Mouse (Mus musculus): ENCODE data around the gene Bola3. TPM values are rescaled to one million over a fixed set of nuclear protein-coding genes. Genes with fewer than 3 reads are reported as not detected.

Gene Bola3
- polyA plus RNA-seq, 1 experiment = 28.1 TPM

DNA sequence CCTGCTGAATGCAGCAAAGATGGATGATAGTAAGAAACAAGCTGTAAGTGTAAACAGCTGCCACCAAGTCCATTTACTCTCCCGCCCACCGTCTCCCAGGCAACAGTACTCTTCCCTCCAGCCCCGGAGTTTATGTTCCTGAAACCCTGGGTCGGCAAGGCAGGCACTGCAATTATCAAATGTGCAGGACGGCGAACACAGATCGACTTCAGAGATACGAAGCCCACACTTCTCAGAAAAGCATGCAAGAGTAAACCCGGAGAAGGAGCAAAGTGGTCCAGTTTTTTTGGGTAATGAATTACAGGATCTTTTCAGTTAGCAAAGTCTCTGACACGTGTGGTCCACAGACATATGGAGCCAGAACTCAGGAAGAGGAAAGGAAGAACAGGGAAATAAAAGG is 32.9 kb upstream of the Bola3 start:
- TF ChIP-seq TAL1 (IDR thresholded peaks at IDR 0.05; ENCODE audit: low read length) = no peak
- TF ChIP-seq GATA1 (IDR thresholded peaks at IDR 0.05; ENCODE audit: low read length) = peak; percentile 74
- Histone ChIP-seq H3K4me3 (replicated peaks) (peak overlapping the region; percentile 79), H3K27me3 (ENCODE audit: control insufficient read depth) (no peaks in the 10 kb centered on the region), H3K36me3 (ENCODE audit: control insufficient read depth) (peaks cover 56% of the 10 kb centered on the region), H3K4me1 (ENCODE audit: control insufficient read depth) (peaks cover 69% of the 10 kb centered on the region), H3K9me3 (ENCODE audit: control insufficient read depth, low read length) (no peaks in the 10 kb centered on the region)

DNA sequence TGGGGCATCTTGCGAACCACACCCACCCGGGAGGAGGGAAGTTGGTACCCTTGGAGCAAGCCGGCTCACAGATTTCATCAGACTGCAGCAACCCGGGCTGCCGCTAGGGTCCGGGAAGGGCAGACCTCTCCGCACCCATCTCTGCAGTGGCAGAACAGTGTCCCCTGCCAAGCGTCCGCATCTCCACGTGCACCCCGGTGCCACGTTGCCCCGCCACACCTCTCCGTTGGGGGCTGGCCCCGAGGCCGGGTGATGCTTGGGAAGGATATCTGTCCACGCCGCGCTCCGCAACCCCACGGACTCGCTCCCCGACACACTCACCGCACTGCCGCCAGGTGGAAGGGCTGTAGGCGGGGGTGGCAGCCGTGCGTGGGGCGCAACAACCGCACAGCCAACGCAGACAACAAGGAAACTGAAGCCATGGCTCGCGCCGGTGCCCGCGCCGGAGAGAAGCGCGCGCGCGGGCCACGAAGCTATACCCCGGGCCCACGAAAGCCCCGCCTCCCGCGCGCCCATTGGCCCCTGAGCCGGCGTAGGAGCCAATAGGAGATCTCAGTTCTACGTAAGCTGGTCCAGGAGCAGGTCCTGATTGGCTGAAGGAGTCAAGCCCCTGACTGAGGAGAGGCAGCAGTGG is 31.7 kb upstream of the Bola3 start:
- peaks cover 62% of the 10 kb centered on the region for H3K4me1 ChIP-seq (ENCODE audit: control insufficient read depth)
- peak overlapping the region; percentile 79 for H3K4me3 ChIP-seq (replicated peaks)
- no peaks in the 10 kb centered on the region for H3K9me3 ChIP-seq (ENCODE audit: control insufficient read depth, low read length)
- TF ChIP-seq TAL1 (IDR thresholded peaks at IDR 0.05; ENCODE audit: low read length) = no peak
- no peak for TF ChIP-seq GATA1 (IDR thresholded peaks at IDR 0.05; ENCODE audit: low read length)
- H3K27me3 ChIP-seq (ENCODE audit: control insufficient read depth) = no peaks in the 10 kb centered on the region
- H3K36me3 ChIP-seq (ENCODE audit: control insufficient read depth) = peaks cover 55% of the 10 kb centered on the region

DNA sequence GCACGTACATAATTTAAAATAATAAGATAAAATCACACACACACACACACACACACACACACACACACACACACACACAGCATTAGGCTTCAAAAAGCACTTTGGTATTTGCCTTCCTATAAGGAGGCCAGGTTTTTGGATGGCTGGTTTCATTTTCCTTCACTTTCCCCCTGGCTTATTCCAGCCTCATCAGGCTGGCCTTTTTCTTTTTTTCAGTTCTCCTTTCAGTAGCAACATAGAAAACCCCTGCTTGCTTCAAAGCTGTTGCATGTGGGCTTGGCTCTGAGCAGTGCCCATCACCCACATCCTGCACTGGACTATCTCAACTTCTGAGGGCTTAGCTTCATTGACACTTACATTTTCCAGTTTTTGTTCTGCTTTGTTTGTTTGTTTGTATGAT is 27.0 kb upstream of the Bola3 start:
- peaks cover 42% of the 10 kb centered on the region for H3K4me1 ChIP-seq (ENCODE audit: control insufficient read depth)
- no peak for TF ChIP-seq TAL1 (IDR thresholded peaks at IDR 0.05; ENCODE audit: low read length)
- TF ChIP-seq GATA1 (IDR thresholded peaks at IDR 0.05; ENCODE audit: low read length) = no peak
- no peaks in the 10 kb centered on the region for H3K9me3 ChIP-seq (ENCODE audit: control insufficient read depth, low read length)

DNA sequence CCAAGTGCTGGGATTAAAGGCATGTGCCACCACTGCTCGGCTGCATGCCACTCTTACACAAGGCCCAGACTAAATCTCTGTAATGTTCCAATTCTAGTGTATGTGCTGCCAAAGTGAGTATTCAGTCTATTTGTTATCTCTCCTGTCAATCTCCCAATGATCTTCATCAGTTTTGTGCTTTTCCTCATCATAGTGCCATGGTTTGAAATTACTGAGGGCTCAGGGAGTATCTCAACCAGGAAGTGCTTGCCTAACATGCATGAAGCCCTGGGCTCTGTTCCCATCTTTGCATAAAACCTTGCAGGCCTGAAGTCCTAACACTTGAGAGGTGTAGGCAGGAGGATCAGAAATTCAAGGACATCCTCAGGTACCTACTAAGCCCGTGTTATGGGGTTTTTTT is 26.2 kb upstream of the Bola3 start:
- Histone ChIP-seq H3K27me3 (ENCODE audit: control insufficient read depth) (no peaks in the 10 kb centered on the region), H3K9me3 (ENCODE audit: control insufficient read depth, low read length) (peaks cover 1% of the 10 kb centered on the region), H3K4me1 (ENCODE audit: control insufficient read depth) (peaks cover 44% of the 10 kb centered on the region), H3K36me3 (ENCODE audit: control insufficient read depth) (peaks cover 41% of the 10 kb centered on the region), H3K4me3 (replicated peaks) (no peak overlapping the region)
- TF ChIP-seq GATA1 (IDR thresholded peaks at IDR 0.05; ENCODE audit: low read length) = peak; percentile 74
- TF ChIP-seq TAL1 (IDR thresholded peaks at IDR 0.05; ENCODE audit: low read length) = no peak

More for the DNA sequence above, 27.0 kb upstream of the Bola3 start:
- Histone ChIP-seq H3K36me3 (ENCODE audit: control insufficient read depth) (peaks cover 36% of the 10 kb centered on the region), H3K27me3 (ENCODE audit: control insufficient read depth) (no peaks in the 10 kb centered on the region), H3K4me3 (replicated peaks) (no peak overlapping the region)

DNA sequence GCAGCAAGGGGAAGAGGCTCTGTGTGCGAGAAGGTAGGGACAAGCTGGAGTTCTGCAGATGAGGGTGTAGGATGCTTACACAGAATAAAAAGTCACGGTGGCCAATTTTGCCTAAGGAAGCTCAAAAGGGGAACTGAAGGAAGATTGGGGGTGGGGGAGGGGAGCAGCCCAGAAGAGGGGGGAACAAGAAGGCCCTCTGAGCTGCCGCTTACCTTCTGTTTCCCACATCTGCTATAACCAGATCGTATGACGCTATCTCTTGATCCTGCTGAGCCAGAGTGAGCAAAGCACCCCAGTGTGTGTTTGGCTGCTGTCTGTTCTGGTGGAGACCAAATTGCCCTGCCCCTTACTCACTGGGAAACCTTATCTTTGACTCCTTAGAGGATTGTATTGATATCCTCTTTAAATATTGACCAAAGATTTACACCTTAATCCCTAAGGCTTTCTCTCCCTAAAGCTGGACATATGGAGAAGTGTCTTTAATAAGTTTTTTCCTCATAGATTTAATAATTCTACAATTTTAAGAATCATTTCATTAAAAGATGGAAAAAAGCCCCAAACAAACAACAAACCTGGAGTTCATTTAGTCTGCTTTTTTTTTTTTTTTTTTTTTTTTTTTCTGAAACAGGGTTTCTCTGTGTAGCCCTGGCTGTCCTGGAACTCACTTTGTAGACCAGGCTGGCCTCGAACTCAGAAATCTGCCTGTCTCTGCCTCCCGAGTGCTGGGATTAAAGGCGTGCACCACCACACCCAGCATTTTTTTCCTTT is 25.1 kb upstream of the Bola3 start:
- Histone ChIP-seq H3K4me3 (replicated peaks) (peak overlapping the region; percentile 24), H3K4me1 (ENCODE audit: control insufficient read depth) (peaks cover 47% of the 10 kb centered on the region), H3K27me3 (ENCODE audit: control insufficient read depth) (no peaks in the 10 kb centered on the region), H3K36me3 (ENCODE audit: control insufficient read depth) (peaks cover 48% of the 10 kb centered on the region), H3K9me3 (ENCODE audit: control insufficient read depth, low read length) (peaks cover 3% of the 10 kb centered on the region)
- TF ChIP-seq GATA1 (IDR thresholded peaks at IDR 0.05; ENCODE audit: low read length) = no peak
- TF ChIP-seq TAL1 (IDR thresholded peaks at IDR 0.05; ENCODE audit: low read length) = no peak

DNA sequence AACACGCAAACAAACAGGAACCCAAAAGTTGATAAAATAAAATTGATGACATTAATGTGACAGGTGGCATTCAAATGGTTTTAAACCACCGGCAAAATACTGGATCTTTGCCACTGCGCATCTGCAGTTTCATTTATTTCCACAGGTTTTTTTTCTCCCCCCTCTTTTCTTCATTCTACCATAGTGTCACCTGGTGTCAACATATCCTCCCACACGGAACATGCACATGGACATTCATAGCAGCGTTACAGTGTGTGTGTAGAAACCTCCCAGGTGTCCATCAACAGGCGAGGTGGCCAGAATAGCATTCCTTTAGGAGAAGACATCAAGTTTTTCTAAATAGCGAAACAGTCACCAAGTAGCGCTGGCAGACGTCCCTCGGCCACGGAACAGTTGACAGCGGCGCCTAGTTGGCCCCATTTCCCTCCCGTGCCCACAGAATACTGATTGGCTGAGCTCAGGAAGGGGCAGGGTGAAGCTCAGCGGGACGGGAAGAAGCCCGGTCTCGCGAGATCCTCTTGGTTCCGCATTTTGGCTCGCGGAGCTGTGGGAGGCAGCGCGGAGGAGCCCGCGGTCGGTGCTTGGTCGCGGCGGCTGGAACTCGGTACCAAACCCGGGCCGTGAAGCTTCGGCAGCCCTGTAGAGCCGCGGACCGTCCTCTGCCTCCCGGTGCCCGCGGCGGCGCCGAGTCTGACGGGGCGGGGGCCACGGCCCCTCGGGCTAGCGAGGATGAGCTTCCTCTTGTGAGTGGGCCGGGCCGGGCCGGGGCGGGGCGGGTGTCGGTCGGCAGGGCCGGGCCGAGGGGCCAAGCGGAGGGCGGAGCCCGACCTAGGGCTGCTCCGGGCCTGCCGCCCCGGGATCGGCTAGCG is 23.2 kb upstream of the Bola3 start, which contains the start of the genes Mthfd2 and Mob1a:
TSS of gene Mthfd2 (minus strand) at position 384 of the 869 bp plus-strand sequence.
TSS of gene Mob1a (plus strand) at position 492 of the 869 bp plus-strand sequence.
- peaks cover 49% of the 10 kb centered on the region for H3K4me1 ChIP-seq (ENCODE audit: control insufficient read depth)

DNA sequence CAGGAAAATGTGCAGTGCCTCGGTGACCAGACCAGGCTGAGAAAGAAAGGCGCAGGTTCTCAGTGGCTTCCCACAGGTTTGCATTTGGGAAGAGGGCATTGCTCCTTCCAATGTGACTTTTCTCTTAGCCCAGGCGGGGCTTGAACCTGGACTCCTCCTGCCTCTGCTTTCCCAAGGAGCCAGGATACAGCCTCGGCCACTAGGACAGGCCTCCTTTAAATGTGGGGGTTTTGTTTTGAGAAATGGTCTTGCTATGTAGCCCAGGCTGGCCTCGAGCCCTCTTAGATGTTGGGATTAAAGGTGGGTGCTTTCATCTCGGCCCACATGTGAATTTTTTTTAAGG is 22.6 kb upstream of the Bola3 start:
- TF ChIP-seq TAL1 (IDR thresholded peaks at IDR 0.05; ENCODE audit: low read length) (no peak), GATA1 (IDR thresholded peaks at IDR 0.05; ENCODE audit: low read length) (no peak)
- Histone ChIP-seq H3K27me3 (ENCODE audit: control insufficient read depth) (no peaks in the 10 kb centered on the region), H3K9me3 (ENCODE audit: control insufficient read depth, low read length) (peaks cover 3% of the 10 kb centered on the region), H3K36me3 (ENCODE audit: control insufficient read depth) (peaks cover 65% of the 10 kb centered on the region), H3K4me3 (replicated peaks) (peak overlapping the region; percentile 77), H3K4me1 (ENCODE audit: control insufficient read depth) (peaks cover 46% of the 10 kb centered on the region)

More for the DNA sequence above, 23.2 kb upstream of the Bola3 start, which contains the start of the genes Mthfd2 and Mob1a:
- H3K4me3 ChIP-seq (replicated peaks) = peak within 1 kb of the TSS; percentile 77
- peaks cover 3% of the 10 kb centered on the region for H3K9me3 ChIP-seq (ENCODE audit: control insufficient read depth, low read length)
- peaks cover 63% of the 10 kb centered on the region for H3K36me3 ChIP-seq (ENCODE audit: control insufficient read depth)
- no peaks in the 10 kb centered on the region for H3K27me3 ChIP-seq (ENCODE audit: control insufficient read depth)
- TF ChIP-seq GATA1 (IDR thresholded peaks at IDR 0.05; ENCODE audit: low read length) (no peak), TAL1 (IDR thresholded peaks at IDR 0.05; ENCODE audit: low read length) (no peak)

DNA sequence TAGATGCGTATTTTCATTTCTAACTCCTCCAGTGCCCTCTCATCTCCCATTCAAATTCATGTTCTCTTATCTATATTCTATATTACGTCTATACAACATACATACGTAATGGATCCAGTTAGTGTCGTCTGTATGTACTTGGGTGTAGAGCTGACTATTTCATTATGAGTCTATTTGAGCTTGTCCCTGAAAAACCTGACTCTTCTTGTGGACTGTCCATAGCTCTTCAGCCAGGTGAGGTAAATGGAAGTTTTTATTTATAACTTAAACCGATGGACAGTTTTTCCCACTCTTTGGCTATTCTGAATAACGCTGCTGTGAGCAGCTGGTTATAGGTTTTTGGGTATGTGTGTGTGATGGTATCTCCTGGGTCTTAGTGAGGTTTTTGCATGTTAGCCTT is 22.2 kb upstream of the Bola3 start:
- Histone ChIP-seq H3K4me3 (replicated peaks) (peak overlapping the region; percentile 77), H3K9me3 (ENCODE audit: control insufficient read depth, low read length) (peaks cover 3% of the 10 kb centered on the region), H3K4me1 (ENCODE audit: control insufficient read depth) (peaks cover 46% of the 10 kb centered on the region), H3K36me3 (ENCODE audit: control insufficient read depth) (peaks cover 66% of the 10 kb centered on the region), H3K27me3 (ENCODE audit: control insufficient read depth) (no peaks in the 10 kb centered on the region)
- TF ChIP-seq TAL1 (IDR thresholded peaks at IDR 0.05; ENCODE audit: low read length) (no peak), GATA1 (IDR thresholded peaks at IDR 0.05; ENCODE audit: low read length) (no peak)
